Mouse (Mus musculus) adrenal gland, adult 18-20 months (tissue): ENCODE measurements at regions not wholly inside any gene's neighbourhood (a gene's known extent, or its start where the extent isn't known, plus 50 kb on each side); places are given as distances from the start of the nearest gene placed in this dataset.
"Not testable (repeated sequence)": the region's sequence is repeated elsewhere in the genome, so short reads cannot be mapped to it uniquely, and the experiment has no call there.

ENCODE experiments used
- DNase-seq, 2 experiments: peaks; one replicate each; pipeline ENCODE4 v3.0.0; 2021 to 2022; ENCODE audit warnings: low spot score in 2 of 2

GRCm38 (mm10) chr13:16476515-16476914 is 464.9 kb downstream of the Inhba start:
- DNase-seq: no peak

DNA sequence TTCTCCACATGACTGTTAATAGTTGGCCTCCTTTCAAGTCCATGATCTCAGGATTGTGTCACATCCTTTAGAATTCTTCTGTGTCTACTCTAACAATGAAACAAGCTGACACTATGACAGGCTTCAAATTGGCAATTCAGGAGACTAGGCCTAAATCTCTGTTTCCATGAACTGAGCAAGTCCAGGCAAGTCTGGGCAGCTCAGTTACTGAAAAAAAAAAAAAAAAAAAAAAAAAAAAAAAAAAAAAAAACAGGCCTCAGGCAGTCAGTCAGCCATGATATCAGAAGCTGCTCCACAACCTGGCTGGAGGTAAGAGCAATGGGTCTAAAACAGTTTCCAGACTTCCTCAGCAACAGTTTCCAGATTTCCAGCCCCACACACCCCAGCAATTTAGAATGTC is 475.6 kb downstream of the Inhba start:
- no peak for DNase-seq

GRCm38 (mm10) chr13:16490680-16491079 is 479.0 kb downstream of the Inhba start:
- DNase-seq: not testable (repeated sequence)

GRCm38 (mm10) chr13:16498052-16498451 is 486.4 kb downstream of the Inhba start:
- no peak for DNase-seq

- no peak for DNase-seq
Observed at GRCm38 (mm10) chr13:16512876-16513275, 501.2 kb downstream of the Inhba start.

DNA sequence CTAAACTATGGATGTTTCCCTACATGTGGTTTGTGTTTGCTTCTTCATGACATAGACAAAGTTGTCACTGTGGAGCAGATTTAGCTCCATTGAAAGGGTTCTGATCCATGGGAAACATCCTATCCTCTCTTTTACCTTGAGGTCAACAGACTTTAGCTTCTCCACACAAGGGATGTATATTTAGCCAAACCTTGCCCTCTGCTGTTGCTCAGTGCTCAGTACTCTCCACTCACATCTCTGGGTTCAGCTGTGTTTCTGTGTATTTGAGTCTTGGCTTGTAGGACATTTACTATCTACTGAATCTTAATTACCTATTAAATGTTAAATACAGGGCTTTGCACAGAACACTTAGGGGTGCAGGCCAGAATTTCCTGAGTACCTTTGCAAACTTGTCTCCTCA is 503.5 kb downstream of the Inhba start:
- no peak for DNase-seq

GRCm38 (mm10) chr13:16529036-16529435 is 517.4 kb downstream of the Inhba start:
- no peak for DNase-seq

- DNase-seq: no peak
Observed at GRCm38 (mm10) chr13:16543771-16544170, 532.1 kb downstream of the Inhba start.

DNA sequence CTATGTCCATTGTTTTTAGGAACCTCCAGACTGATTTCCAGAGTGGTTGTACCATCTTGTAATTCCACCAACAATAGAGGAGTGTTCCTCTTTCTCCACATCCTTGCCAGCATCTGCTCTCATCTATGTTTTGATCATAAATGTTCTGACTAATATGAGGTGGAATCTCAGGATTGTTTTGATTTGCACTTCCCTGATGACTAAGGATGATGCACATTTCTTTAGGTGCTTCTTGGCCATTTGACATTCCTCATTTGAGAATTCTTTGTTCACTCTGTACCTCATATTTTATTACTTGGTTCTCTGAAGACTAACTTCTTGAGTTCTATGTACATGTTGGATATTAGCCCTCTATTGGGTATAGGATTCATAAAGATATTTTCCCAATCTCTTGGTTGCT is 538.4 kb downstream of the Inhba start:
- DNase-seq: no peak

GRCm38 (mm10) chr13:16564988-16565387 is 553.3 kb downstream of the Inhba start:
- DNase-seq: no peak

- no peak for DNase-seq
Observed at GRCm38 (mm10) chr13:16574069-16574468, 562.4 kb downstream of the Inhba start.

- no peak for DNase-seq
Observed at GRCm38 (mm10) chr13:16586286-16586685, 574.6 kb downstream of the Inhba start.

GRCm38 (mm10) chr13:16619755-16620154 is 608.1 kb downstream of the Inhba start:
- no peak for DNase-seq

- DNase-seq: no peak
Observed at GRCm38 (mm10) chr13:16626584-16626983, 614.9 kb downstream of the Inhba start.

DNA sequence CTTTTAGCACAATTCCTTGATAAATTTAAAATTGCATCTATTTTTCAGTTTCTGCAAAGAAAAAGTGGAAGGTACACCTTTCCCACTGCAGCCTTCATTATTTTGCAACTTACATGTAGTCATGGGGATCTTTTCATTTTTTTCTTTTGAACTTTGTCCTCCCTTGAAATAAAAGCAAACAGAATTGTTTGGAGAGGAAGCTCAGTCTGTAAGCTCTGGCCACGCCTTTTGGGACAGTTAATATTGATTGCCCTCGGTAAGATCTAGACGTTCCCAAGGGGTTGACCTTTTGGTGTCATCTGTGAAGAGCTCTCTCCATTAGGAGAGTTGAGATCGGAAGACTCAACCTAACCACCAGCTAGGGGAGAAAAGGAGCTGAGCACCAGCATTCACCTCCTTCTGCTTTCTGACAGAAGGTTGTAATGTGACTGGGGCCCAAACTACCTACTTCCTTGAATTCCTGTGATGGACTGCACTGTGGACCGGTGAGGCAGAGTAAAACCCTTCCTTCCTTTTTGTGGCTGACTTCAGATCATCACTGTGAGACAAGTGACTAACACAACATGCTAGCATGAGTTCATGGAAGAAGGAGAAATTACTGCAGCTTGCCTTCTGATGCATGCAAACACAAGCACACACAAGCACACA is 621.9 kb downstream of the Inhba start:
- DNase-seq: no peak

DNA sequence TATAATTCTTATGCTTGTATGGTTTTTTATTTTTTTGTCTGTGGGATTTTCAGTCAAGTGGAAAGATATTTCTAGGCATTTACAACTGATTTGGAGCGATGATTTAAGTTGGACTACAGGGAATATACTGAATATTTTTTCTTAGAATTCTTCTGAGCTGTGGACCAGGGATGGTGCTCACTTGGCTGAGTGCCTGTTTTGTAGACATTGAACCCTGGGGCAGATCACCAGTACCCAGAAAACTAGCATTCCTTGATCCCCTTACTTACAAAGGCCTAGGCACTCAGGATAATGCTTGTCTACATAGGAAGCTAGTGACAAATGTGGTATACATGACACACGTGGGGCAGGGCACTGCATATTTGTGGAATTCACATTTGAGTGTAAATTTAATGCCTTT is 624.6 kb downstream of the Inhba start:
- DNase-seq: no peak

DNA sequence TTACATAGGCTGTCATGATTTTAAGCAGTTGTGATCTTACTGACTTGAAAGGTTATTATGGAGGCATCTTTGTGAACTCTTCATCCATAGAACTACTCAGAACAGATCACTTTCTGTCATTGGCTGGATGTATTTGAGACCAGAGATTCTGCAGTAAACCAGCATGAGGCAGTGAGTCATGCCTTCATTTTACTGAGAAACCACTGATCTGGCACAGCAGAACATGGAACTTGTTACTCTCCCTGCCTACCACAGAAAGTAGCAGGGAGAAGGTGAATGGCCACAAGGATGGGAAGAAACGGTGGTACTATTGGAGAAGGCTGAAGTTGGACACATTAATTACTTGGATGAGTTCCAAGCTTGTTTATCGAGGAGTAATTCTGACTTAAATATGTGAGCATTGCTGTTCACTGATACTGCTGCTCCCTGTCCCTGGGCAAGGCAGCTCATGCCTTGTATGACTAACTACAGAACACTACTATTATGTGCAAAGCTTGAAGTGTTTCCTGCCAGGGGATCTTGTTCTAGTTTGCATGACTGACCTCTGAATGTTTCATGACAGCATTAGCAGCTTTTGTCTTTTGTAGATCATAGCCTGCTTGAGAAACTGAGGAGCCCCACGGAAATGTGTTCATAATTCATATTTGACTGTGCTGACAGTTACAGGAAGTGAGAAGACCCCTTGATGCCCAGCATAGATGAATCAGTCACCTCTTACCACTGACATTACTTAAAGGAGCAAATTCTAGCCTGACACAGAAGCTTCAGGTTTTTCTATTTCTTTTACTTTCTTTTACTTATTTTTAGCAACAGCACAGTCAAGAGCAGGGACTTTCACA is 630.2 kb downstream of the Inhba start:
- no peak for DNase-seq

DNA sequence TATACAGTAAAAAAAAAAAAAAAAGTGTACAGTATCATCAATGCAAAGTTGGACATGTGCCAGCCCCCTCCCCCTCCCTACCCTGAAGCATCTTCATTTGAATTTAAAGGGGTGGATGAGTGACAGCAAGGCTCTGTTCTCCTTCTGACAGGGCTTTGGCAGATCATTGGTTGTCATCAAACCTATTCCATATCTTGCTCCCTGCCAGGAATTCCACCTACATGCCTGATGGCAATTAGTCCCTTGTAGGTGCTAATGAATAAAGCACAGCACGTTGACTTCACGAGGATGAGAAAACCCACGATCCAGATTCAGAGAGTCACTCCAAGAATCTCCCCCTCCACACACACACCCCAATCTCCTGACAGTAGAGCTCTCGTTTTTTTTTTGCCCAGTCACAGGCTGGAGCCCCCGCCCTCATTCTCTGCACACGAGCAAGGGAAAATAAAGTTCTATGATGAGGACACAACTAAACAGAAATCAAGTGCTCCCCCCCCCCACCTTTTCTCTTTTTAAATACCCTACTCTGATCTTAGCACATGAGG is 630.9 kb downstream of the Inhba start:
- no peak for DNase-seq

- DNase-seq: no peak
Observed at GRCm38 (mm10) chr13:16645311-16645710, 633.7 kb downstream of the Inhba start.

DNA sequence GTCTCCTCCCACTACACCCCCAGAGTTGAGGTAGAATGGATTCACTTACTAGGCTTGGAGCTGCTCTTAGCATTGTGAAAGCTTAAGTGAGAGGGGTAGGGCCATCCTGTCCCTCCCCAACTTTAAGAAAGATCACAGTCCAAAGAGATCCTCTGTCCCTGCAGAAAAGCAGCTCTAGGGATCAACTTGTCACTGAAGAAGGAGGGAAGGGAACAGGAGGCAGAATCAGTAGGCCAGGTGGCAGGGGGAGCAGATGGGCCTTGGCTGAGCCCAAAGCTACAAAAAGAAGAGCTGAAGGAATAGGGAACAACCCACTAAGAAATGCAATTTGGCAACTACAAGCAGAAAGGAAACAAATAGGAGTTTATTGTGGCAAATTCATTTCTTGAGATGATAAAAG is 634.4 kb downstream of the Inhba start:
- DNase-seq: no peak

- no peak for DNase-seq
Observed at GRCm38 (mm10) chr13:16646649-16647048, 635.0 kb downstream of the Inhba start.

DNA sequence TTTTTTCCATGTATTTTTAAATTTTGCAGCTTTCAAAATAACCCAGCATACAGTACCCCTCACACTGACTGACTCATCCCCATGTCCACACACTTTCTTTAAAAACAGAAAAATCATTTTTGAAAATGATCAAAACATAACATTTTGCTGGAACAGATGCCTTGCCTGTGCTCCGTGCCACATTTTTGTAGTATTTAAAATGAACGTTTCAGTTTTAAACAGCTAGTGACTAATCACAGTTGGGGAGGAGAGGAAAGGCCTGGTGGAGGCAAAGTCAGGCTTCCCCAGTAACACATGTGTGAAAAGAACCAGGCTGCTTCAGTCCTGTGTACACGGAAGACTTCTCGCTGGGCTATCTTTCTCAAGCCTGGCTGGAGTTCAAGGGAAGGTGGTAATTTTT is 644.5 kb downstream of the Inhba start:
- no peak for DNase-seq
